Mouse (Mus musculus) forelimb bud, embryonic 11.5 days (tissue): ENCODE data around the gene Igsf11.

Source experiments
- DNase-seq: peaks from one replicate; pipeline ENCODE4 v3.0.0-alpha.2; 2012; ENCODE audit warnings: low read depth, low spot score

The Igsf11 gene

GRCm38 (mm10) chr16:38940805-38941204 is 48.3 kb downstream of the Igsf11 start:
- DNase-seq = no peak

- no peak for DNase-seq
Observed at GRCm38 (mm10) chr16:38941275-38941674, 48.8 kb downstream of the Igsf11 start.

GRCm38 (mm10) chr16:38943706-38944550 is 51.5 kb downstream of the Igsf11 start:
- DNase-seq = no peak

- no peak for DNase-seq
Observed at GRCm38 (mm10) chr16:38945111-38945510, 52.6 kb downstream of the Igsf11 start.

- DNase-seq = no peak
Observed at GRCm38 (mm10) chr16:38945581-38945981, 53.1 kb downstream of the Igsf11 start.

GRCm38 (mm10) chr16:38946453-38946852 is 54.0 kb downstream of the Igsf11 start:
- no peak for DNase-seq

- no peak for DNase-seq
Observed at GRCm38 (mm10) chr16:38947141-38947879, 54.8 kb downstream of the Igsf11 start.

GRCm38 (mm10) chr16:38948441-38948840 is 56.0 kb downstream of the Igsf11 start:
- no peak for DNase-seq

GRCm38 (mm10) chr16:38952881-38953280 is 60.4 kb downstream of the Igsf11 start:
- DNase-seq = no peak

- DNase-seq = no peak
Observed at GRCm38 (mm10) chr16:38953821-38954220, 61.4 kb downstream of the Igsf11 start.

- no peak for DNase-seq
Observed at GRCm38 (mm10) chr16:38954501-38955288, 62.2 kb downstream of the Igsf11 start.

GRCm38 (mm10) chr16:38955296-38955695 is 62.8 kb downstream of the Igsf11 start:
- no peak for DNase-seq

- no peak for DNase-seq
Observed at GRCm38 (mm10) chr16:38958801-38959200, 66.3 kb downstream of the Igsf11 start.

GRCm38 (mm10) chr16:38960550-38960949 is 68.1 kb downstream of the Igsf11 start:
- no peak for DNase-seq

GRCm38 (mm10) chr16:38961865-38962264 is 69.4 kb downstream of the Igsf11 start:
- DNase-seq = no peak

GRCm38 (mm10) chr16:38962695-38963094 is 70.2 kb downstream of the Igsf11 start:
- DNase-seq = no peak

GRCm38 (mm10) chr16:38967026-38967425 is 74.6 kb downstream of the Igsf11 start:
- DNase-seq = no peak

GRCm38 (mm10) chr16:38976151-38976550 is 83.7 kb downstream of the Igsf11 start:
- no peak for DNase-seq

GRCm38 (mm10) chr16:38978546-38978945 is 86.1 kb downstream of the Igsf11 start:
- no peak for DNase-seq

GRCm38 (mm10) chr16:38980546-38980945 is 88.1 kb downstream of the Igsf11 start:
- DNase-seq = no peak

- peak; percentile 48 for DNase-seq
Observed at GRCm38 (mm10) chr16:38982051-38982450, 89.6 kb downstream of the Igsf11 start.
